In genomic region chr5:32994471-32994870, GRCm38 (mm10) we compare ENCODE assay signal across 14 mouse cellular contexts.
"Had no signal": no experiment of that assay in that cellular context is flagged by ENCODE, and none has a peak within 500 bp of the region (broad histone marks: within the 10 kb centered on the region; RNA-seq: fewer than 3 reads in every experiment).

No protein-coding gene starts in this region.

- H3K27ac ChIP-seq: kidney, embryonic 15.5 days; liver, embryonic 15.5 days; midbrain, embryonic 13.5 days; stomach, embryonic 15.5 days had no signal

- DNase-seq: kidney, adult 2 months; kidney, postnatal 14 days; layer of hippocampus, adult 9-11 months; lung, adult 2 months; lung, postnatal 36 days; retina, postnatal 1 day; right cerebral cortex, postnatal 14 days; thymus, postnatal 4 days had no signal

- H3K4me2 ChIP-seq: kidney, embryonic 15.5 days; liver, embryonic 11.5 days; liver, embryonic 15.5 days; midbrain, embryonic 13.5 days; stomach, embryonic 15.5 days had no signal

- H3K9me3 ChIP-seq: kidney, embryonic 15.5 days; liver, embryonic 15.5 days; midbrain, embryonic 13.5 days; stomach, embryonic 15.5 days had no signal

- H3K4me1 ChIP-seq: liver, embryonic 15.5 days; stomach, embryonic 15.5 days had no signal

- H3K27me3 ChIP-seq: kidney, embryonic 15.5 days; midbrain, embryonic 13.5 days; stomach, embryonic 15.5 days had no signal

- H3K36me3 ChIP-seq: kidney, embryonic 15.5 days; stomach, embryonic 15.5 days had no signal

- ATAC-seq: lung, postnatal 0 days; midbrain, embryonic 13.5 days had no signal

- H3K9ac ChIP-seq: kidney, embryonic 15.5 days; liver, embryonic 15.5 days; midbrain, embryonic 13.5 days; stomach, embryonic 15.5 days had no signal

- H3K4me3 ChIP-seq: kidney, embryonic 15.5 days; liver, embryonic 15.5 days; midbrain, embryonic 13.5 days; stomach, embryonic 15.5 days had no signal
